Mouse (Mus musculus): ENCODE measurements at regions not wholly inside any gene's neighbourhood (a gene's known extent, or its start where the extent isn't known, plus 50 kb on each side); places are given as distances from the start of the nearest gene placed in this dataset.

- no peak for DNase-seq (ENCODE audit: low spot score in 2 of 2)
Measured at GRCm38 (mm10) chr1:133474546-133474945, 50.4 kb upstream of the Sox13 start.

All from adrenal gland, adult 18-20 months (tissue).